Mouse (Mus musculus): ENCODE data around the gene Zfp358. TPM values are rescaled to one million over a fixed set of nuclear protein-coding genes. Genes with fewer than 3 reads are reported as not detected.

Gene Zfp358
- 47.3 and 50.0 TPM in 2 replicates for polyA plus RNA-seq (2015; fragmentation: Nextera tagmentation; extraction: Ambion mirVana)

DNA sequence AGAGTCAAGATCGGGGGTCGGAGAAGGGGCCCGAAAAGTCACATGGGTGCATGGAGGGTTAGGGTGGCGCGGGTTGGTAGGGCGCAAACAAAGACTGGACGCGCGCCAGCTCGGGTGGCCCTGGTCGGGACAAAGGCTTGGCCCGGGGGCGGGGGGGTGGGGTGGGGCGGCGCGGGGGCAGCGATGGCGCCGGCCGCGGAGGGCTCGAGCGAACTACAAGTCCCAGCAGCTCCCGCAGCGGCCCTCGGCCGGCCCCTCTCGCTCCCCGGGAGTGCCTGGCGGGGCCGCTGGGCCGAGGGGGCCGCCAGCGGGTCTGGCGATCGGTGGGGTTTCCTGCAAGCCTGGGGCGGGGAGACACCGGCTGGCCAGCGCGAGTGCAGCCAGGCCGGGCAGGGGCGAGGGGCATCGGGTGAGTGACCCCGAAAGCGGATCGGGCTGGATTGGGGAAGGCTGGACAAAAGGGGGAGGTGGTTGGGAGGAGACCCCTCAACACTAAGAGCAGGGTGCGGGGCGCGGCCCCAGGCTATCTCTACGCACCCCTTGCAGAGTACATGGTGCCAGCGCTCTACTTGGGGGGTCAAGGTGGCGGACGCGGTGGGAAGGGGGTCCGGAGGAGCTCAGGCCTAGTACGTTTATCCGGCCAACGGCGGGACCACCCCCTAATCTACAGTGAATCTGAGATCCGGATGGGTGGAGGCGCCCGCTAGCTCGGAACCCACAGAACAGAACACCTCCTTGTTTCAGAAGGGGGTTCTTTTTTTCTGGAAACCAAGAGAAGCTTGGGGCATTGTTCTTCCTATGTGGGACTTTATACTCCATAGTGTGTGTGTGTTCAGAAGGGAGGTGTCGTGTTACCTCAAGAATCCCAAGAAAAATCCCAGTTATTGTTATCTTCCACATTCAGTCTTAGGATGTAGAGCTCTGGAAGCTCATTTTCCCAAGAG is at the start of gene Zfp358:
TSS of gene Zfp358 (plus strand) at position 238 of the 944 bp plus-strand sequence.
- Histone ChIP-seq H3K9ac (peak within 1 kb of the TSS; percentile 97), H3K36me3 (peaks cover 36% of the 10 kb centered on the region), H3K9me3 (replicated peaks) (no peaks in the 10 kb centered on the region; the same call in 1 of the 2 replicates), H3K4me3 (replicated peaks) (peak within 1 kb of the TSS; percentile 92), H3K27me3 (no peaks in the 10 kb centered on the region), H3K4me1 (peaks cover 8% of the 10 kb centered on the region), H3K4me2 (peak within 1 kb of the TSS; percentile 68), H3K27ac (peak within 1 kb of the TSS; percentile 90)
- WGBS, result under 1% methylated on average over 48 of the region's 64 CpGs
- peak; percentile 93 for ATAC-seq (replicated peaks; ENCODE audit: low FRiP score)

DNA sequence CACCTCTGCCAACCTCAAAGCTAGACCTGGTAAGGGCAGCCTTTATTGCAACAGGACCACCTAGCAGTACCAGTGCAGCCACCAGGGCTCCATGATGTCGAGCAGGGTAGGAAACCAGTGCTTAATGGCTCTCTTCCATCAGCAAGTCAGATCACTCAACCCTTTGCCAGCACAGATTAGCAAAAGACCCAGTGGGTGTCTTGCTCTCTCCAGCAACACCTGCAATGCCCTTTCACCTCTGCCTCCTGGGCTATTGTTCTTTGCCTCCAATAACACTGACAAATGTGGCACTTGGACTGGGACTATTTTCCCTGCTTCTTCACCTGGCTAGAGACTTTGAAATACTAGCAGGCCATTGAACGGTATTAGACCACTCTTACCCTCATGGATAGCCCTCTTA is 43.7 kb upstream of the Zfp358 start:
- WGBS, result 90% methylated on average over 2 of the region's 2 CpGs
- Histone ChIP-seq H3K4me1 (no peaks in the 10 kb centered on the region), H3K36me3 (peaks cover 90% of the 10 kb centered on the region), H3K9me3 (replicated peaks) (no peaks in the 10 kb centered on the region), H3K4me2 (no peak overlapping the region), H3K4me3 (replicated peaks) (no peak overlapping the region), H3K27ac (no peak overlapping the region), H3K9ac (no peak overlapping the region), H3K27me3 (no peaks in the 10 kb centered on the region)
- ATAC-seq (replicated peaks; ENCODE audit: low FRiP score), result no peak

GRCm38 (mm10) chr8:3450670-3451069 is 42.3 kb upstream of the Zfp358 start:
- ATAC-seq (replicated peaks; ENCODE audit: low FRiP score), result no peak
- WGBS, result 39% methylated on average over 5 of the region's 5 CpGs

DNA sequence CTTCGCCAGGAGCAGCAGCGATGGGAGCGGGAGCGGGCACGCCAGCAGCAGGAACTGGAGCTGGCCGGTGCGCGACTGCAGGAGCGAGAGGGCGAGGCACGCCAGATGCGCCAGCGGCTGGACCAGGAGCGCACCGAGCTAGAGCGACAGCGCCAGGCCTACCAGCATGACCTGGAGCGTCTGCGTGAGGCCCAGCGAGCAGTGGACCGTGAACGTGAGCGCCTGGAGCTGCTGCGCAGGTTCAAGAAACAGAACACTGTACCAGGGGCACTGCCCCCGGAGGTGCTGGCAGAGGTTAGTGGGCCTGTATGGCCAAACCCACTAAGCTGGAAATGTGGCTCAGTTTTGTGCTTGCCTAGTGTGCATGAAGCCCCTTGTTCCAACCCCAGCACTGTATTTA is 40.9 kb upstream of the Zfp358 start:
- no peak overlapping the region for H3K27ac ChIP-seq
- H3K27me3 ChIP-seq, result no peaks in the 10 kb centered on the region
- H3K4me3 ChIP-seq (replicated peaks), result no peak overlapping the region
- no peak overlapping the region for H3K9ac ChIP-seq
- H3K4me2 ChIP-seq, result no peak overlapping the region
- H3K36me3 ChIP-seq, result peaks cover 98% of the 10 kb centered on the region
- no peaks in the 10 kb centered on the region for H3K4me1 ChIP-seq
- 0 out of 2 replicates have a peak, but pooled peaks have one; percentile 47 for ATAC-seq (replicated peaks; ENCODE audit: low FRiP score)
- WGBS, result 87% methylated on average over 25 of the region's 25 CpGs
- H3K9me3 ChIP-seq (replicated peaks), result no peaks in the 10 kb centered on the region

More at GRCm38 (mm10) chr8:3450670-3451069, 42.3 kb upstream of the Zfp358 start:
- Histone ChIP-seq H3K9ac (no peak overlapping the region), H3K4me2 (no peak overlapping the region), H3K36me3 (peaks cover 97% of the 10 kb centered on the region), H3K27me3 (no peaks in the 10 kb centered on the region), H3K27ac (no peak overlapping the region), H3K4me3 (replicated peaks) (no peak overlapping the region), H3K4me1 (no peaks in the 10 kb centered on the region), H3K9me3 (replicated peaks) (no peaks in the 10 kb centered on the region)

- no peak overlapping the region for H3K27ac ChIP-seq
- 0 out of 2 replicates have a peak, but pooled peaks cover 2% of the 10 kb centered on the region for H3K36me3 ChIP-seq
- no peak overlapping the region for H3K4me2 ChIP-seq
- no peak for ATAC-seq (replicated peaks; ENCODE audit: low FRiP score)
- 88% methylated on average over 2 of the region's 2 CpGs for WGBS
- no peaks in the 10 kb centered on the region for H3K9me3 ChIP-seq (replicated peaks)
- H3K4me1 ChIP-seq, result peaks cover 10% of the 10 kb centered on the region
- H3K4me3 ChIP-seq (replicated peaks), result no peak overlapping the region
- no peak overlapping the region for H3K9ac ChIP-seq
- H3K27me3 ChIP-seq, result no peaks in the 10 kb centered on the region
Observed at GRCm38 (mm10) chr8:3463248-3463647, 29.7 kb upstream of the Zfp358 start.

GRCm38 (mm10) chr8:3464309-3464708 is 28.6 kb upstream of the Zfp358 start:
- 53% methylated on average over 5 of the region's 5 CpGs for WGBS
- Histone ChIP-seq H3K4me3 (replicated peaks) (no peak overlapping the region), H3K27me3 (no peaks in the 10 kb centered on the region), H3K9ac (no peak overlapping the region), H3K36me3 (no peaks in the 10 kb centered on the region), H3K27ac (no peak overlapping the region), H3K4me2 (no peak overlapping the region), H3K9me3 (replicated peaks) (no peaks in the 10 kb centered on the region), H3K4me1 (peaks cover 11% of the 10 kb centered on the region)
- ATAC-seq (replicated peaks; ENCODE audit: low FRiP score), result 0 out of 2 replicates have a peak, but pooled peaks have one; percentile 11

DNA sequence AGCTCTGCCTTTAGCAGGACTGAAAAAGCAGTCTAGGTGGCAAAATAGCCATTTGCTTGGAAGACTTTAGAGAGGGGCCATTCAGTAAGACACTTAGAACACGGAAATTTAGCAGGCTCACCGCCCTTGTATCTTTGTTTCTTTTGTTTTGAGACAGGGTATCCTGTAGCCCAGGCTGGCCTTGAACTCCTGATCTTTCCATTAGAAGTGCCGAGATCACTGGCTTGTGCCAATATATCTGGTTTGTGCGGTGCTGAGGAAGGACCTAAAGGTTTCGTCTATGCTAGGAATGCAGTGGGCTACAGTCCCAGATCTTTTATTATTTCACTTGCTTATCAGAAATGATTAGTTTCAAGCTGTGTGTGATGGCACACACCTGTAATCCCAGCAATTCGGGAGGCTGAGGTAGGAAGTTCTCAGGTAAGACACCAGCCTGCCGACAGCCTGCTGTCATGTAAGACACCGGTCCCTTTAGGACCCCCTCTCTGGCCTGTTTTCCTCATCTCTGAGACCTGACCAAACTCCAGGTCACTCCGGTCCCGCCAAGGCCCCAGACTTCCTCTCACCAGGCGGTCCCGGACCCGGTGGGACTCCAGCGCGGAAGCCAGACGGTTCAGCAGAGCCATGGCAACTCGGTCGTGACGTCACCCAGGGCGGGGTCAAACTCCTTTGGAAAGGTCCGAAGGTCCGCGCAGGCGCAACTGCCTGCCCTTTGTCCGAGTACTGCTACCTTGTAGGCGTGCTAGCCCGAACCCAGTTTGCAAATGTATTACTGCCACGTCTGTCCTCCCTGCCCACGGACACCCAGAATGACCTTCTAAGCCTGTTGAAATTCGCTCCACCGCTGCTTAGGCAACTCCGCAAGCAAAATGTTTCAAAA is 25.7 kb upstream of the Zfp358 start, which contains the start of gene Pex11g:
TSS of gene Pex11g (minus strand) at position 675 of the 880 bp plus-strand sequence.
- Histone ChIP-seq H3K9me3 (replicated peaks) (no peaks in the 10 kb centered on the region), H3K36me3 (no peaks in the 10 kb centered on the region), H3K4me3 (replicated peaks) (peak within 1 kb of the TSS; percentile 50), H3K9ac (peak within 1 kb of the TSS; percentile 53; the same call in 1 of the 2 replicates), H3K4me1 (peaks cover 14% of the 10 kb centered on the region), H3K27me3 (no peaks in the 10 kb centered on the region), H3K27ac (peak within 1 kb of the TSS; percentile 81), H3K4me2 (peak within 1 kb of the TSS; percentile 78)
- peak; percentile 93 for ATAC-seq (replicated peaks; ENCODE audit: low FRiP score)
- WGBS, result 6% methylated on average over 32 of the region's 32 CpGs

DNA sequence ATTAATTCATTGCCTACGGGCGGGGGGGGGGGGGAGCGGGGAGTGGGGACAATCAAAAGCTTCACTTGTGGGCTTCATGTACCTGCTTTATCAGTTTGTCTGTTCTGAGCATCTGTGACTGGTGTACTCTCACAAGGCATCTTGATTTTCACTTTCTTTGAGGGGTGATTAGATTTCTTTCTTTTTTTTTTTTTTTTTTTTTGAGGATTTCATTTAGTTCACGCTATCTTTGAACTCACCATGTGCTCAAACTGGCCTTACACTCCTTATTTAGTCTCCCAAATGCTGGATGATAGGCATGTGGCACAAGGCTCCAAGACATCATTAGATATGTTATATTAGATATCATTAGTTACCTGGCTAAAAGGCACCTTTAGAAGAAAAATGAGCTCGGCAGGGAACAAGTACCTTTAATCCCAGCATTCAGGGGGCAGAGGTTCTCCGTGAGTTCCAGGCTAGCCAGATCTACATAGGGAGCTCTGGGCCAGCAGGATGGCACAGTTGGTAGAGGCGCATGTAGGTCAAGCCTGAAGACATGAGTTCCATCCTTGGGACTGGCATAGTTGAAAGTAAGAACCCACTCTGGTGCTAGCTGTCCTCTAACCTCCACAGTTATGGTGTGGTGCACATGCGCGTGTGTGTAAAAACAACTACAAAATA is 24.9 kb upstream of the Zfp358 start:
- WGBS, result 52% methylated on average over 9 of the region's 9 CpGs
- peak overlapping the region; percentile 78 for H3K4me2 ChIP-seq
- no peaks in the 10 kb centered on the region for H3K27me3 ChIP-seq
- peak overlapping the region; percentile 50 for H3K4me3 ChIP-seq (replicated peaks)
- H3K4me1 ChIP-seq, result peaks cover 14% of the 10 kb centered on the region
- no peaks in the 10 kb centered on the region for H3K9me3 ChIP-seq (replicated peaks)
- peak overlapping the region; percentile 53; the same call in 1 of the 2 replicates for H3K9ac ChIP-seq
- ATAC-seq (replicated peaks; ENCODE audit: low FRiP score), result peak; percentile 9
- no peaks in the 10 kb centered on the region for H3K36me3 ChIP-seq
- H3K27ac ChIP-seq, result peak overlapping the region; percentile 81

DNA sequence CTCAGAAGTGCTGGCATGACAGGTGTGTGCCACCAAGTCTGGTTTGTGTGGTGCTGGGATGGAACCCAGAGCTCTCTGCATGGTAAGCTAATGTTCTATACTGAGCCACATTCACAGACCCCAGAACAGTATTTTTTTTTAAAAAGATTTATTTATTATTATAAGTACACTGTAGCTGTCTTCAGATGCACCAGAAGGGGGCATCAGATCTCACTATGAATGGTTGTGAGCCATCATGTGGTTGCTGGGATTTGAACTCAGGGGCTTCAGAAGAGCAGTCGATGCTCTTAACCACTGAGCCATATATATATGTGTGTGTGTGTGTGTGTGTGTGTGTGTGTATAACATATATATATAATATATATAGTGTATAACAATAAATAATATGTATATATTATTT is 24.1 kb upstream of the Zfp358 start:
- Histone ChIP-seq H3K36me3 (no peaks in the 10 kb centered on the region), H3K4me1 (peaks cover 14% of the 10 kb centered on the region), H3K4me2 (no peak overlapping the region), H3K4me3 (replicated peaks) (no peak overlapping the region), H3K27ac (no peak overlapping the region), H3K27me3 (no peaks in the 10 kb centered on the region), H3K9me3 (replicated peaks) (no peaks in the 10 kb centered on the region), H3K9ac (no peak overlapping the region)
- 100% methylated on average over 1 of the region's 1 CpGs for WGBS
- no peak for ATAC-seq (replicated peaks; ENCODE audit: low FRiP score)

- no peak for ATAC-seq (replicated peaks; ENCODE audit: low FRiP score)
- peaks cover 14% of the 10 kb centered on the region for H3K4me1 ChIP-seq
- H3K9me3 ChIP-seq (replicated peaks), result no peaks in the 10 kb centered on the region
- H3K4me3 ChIP-seq (replicated peaks), result no peak within 1 kb of the TSS
- H3K27ac ChIP-seq, result no peak within 1 kb of the TSS
- no peak within 1 kb of the TSS for H3K9ac ChIP-seq
- H3K27me3 ChIP-seq, result peaks cover 6% of the 10 kb centered on the region; the same call in 1 of the 2 replicates
- no peak within 1 kb of the TSS for H3K4me2 ChIP-seq
- H3K36me3 ChIP-seq, result no peaks in the 10 kb centered on the region
Observed at GRCm38 (mm10) chr8:3470562-3470961, 22.4 kb upstream of the Zfp358 start, which contains the start of gene Tex45. Tex45 (plus strand) TSS chr8:3470862.

Data from kidney, embryonic 15.5 days (tissue).